Mouse (Mus musculus): ENCODE measurements around the gene Tbxa2r.

The Tbxa2r gene

GRCm38 (mm10) chr10:81299585-81300351, 28.8 kb upstream of the Tbxa2r start:
- DNase-seq (ENCODE audit: extremely low spot score, low spot score) = no peak

GRCm38 (mm10) chr10:81300352-81300907, 28.1 kb upstream of the Tbxa2r start:
- no peak for DNase-seq (ENCODE audit: extremely low spot score, low spot score)

GRCm38 (mm10) chr10:81301321-81301720, 27.2 kb upstream of the Tbxa2r start:
- no peak for DNase-seq (ENCODE audit: extremely low spot score, low spot score)

GRCm38 (mm10) chr10:81302288-81302687, 26.2 kb upstream of the Tbxa2r start:
- no peak for DNase-seq (ENCODE audit: extremely low spot score, low spot score)

DNA sequence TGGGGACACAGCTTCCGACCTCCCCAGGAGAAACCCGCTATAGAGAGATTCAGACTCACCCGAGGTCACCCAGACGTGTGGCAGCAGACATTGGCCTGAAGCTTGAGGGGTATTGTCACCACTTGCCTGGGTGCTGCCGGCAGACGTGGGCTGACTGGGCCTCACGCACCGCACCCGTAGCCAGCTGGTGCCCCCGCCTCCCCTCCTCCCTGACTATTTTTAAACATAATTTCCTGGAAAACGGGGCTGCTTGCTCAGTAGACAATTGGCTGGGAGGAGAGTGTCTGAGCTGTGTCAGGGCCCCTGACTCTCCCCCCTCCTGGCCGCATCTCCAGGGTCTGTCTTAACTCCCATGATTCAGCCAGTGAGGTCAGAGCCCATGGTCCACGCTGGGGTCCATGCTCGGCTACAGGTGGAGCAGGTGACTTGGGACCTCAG, 25.7 kb upstream of the Tbxa2r start:
- no peak for DNase-seq (ENCODE audit: extremely low spot score, low spot score)

- DNase-seq (ENCODE audit: extremely low spot score, low spot score) = no peak
Measured at GRCm38 (mm10) chr10:81303258-81303657, 25.3 kb upstream of the Tbxa2r start.

GRCm38 (mm10) chr10:81303761-81304160, 24.8 kb upstream of the Tbxa2r start:
- no peak for DNase-seq (ENCODE audit: extremely low spot score, low spot score)

- peak; percentile 55 for DNase-seq (ENCODE audit: extremely low spot score, low spot score)
Measured at GRCm38 (mm10) chr10:81304597-81305238, 23.8 kb upstream of the Tbxa2r start.

- DNase-seq (ENCODE audit: extremely low spot score, low spot score) = no peak
Measured at GRCm38 (mm10) chr10:81305663-81306062, 22.9 kb upstream of the Tbxa2r start.

DNA sequence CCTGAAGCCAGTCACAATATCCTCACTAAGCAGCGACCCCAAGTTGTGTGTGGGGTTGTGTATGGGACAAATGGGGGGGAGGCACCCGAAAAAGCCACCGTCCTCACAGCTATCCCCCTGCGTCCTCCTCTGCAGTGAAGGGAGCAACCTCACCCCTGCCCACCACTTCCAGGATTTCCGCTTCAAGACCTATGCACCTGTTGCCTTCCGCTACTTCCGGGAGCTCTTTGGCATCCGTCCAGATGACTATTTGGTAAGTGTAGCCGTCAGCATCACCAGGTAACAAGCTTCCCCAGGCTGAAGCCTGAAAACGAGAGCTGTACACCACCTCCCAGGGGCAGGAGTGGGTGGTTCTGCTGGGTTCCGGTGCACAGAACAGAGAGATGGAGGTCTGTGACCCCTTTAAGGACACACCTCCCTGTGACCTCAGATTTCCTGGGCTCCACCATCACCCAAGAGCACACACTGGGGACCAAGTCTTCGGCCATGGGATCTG, 22.3 kb upstream of the Tbxa2r start:
- no peak for DNase-seq (ENCODE audit: extremely low spot score, low spot score)

- DNase-seq (ENCODE audit: extremely low spot score, low spot score) = no peak
Measured at GRCm38 (mm10) chr10:81306837-81307682, 21.5 kb upstream of the Tbxa2r start.

- no peak for DNase-seq (ENCODE audit: extremely low spot score, low spot score)
Measured at GRCm38 (mm10) chr10:81309571-81309970, 19.0 kb upstream of the Tbxa2r start.

- no peak for DNase-seq (ENCODE audit: extremely low spot score, low spot score)
Measured at GRCm38 (mm10) chr10:81313581-81313980, 14.9 kb upstream of the Tbxa2r start.

DNA sequence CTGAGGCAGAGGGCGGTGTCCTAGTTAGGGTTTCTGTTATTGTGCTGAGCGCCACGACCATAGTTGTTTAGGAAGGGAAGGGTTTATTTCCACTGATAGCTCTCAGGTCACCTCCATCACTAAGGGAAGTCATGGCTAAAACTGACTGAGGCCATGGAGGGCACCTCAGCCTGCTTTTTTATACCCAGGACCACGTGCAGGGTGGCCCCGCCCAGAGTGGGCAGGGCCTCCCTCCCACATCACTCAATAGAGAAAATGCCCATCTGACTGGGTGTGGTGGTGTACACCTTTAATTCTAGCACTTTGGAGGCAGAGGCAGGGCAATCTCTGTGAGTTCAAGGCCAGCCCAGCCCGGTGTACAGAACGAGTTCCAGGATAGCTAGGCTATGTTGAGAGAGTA, 14.3 kb upstream of the Tbxa2r start:
- DNase-seq (ENCODE audit: extremely low spot score, low spot score) = no peak

DNA sequence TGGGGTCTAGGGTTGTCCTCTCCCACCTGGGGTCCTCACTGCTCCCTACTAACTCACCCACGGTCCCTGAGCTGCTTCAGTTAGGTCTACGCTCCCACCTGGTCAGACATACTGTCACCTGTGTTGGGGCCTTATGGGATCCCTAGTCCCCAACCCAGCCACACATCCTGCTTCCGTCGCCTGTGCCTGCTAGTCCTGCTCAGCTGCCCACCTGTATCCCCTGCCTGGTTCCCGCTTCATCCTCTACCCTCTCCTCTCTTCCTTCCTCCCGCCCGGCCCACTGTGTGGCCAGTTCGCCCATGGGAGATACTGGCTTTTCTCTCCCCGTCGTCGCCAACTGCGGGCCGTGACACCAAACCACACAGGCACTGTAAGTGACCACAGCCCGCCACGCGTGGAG, 12.9 kb upstream of the Tbxa2r start:
- no peak for DNase-seq (ENCODE audit: extremely low spot score, low spot score)

DNA sequence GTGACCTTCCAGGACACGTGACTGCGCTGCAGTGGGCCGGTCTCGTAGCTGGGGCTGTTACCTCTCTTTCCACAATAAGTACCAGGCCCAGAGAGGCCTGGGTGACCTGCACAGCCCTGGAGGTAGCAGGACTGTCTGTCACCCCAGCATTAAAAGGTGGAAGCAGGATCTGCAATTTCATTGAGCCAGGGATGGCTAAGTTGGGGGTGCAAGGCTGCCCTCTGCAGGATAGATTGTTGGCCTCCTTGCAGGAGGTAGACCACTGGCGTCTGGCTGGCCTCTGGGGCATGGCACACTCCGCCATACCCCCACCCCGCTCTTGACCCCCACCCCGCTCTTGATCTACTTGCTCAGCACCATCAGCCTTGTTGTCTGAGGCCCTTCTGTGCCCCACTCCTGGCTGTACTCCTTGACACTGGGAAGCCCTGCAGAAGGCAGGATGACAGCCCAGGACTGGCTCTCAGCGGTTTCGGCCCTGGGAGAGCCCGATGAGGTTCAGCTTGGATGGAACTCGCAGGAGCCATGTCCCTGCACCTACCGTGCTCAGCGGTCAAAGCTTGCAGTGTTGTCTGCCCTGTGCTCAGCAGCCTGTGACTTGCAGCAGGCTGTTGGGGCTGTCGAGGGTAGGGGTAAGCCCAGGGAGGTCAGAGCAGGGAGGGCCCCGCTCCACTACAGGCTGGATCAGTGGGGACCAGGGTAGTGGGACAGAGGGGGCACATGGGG, 12.0 kb upstream of the Tbxa2r start:
- DNase-seq (ENCODE audit: extremely low spot score, low spot score) = no peak

- no peak for DNase-seq (ENCODE audit: extremely low spot score, low spot score)
Measured at GRCm38 (mm10) chr10:81317273-81317672, 11.3 kb upstream of the Tbxa2r start.

GRCm38 (mm10) chr10:81318589-81319329, 9.8 kb upstream of the Tbxa2r start:
- DNase-seq (ENCODE audit: extremely low spot score, low spot score) = no peak

DNA sequence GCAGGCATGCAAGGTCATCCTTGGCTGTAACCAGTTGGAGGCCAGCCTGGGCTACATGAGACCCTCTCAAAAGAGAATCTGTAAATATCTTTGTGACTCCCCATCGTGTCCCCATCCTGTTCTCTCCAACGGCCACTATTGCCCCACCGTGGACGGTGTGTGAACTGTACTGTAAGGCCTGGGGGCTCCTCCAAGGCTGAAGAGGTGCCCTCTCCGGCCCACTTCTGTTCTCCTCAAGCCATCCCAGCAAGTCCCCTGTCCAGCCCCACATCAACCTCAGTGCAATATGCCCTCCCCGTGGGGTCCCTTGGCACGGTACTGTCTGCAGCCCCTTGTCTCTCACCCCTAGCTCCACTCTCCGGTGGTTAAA, 9.2 kb upstream of the Tbxa2r start:
- DNase-seq (ENCODE audit: extremely low spot score, low spot score) = no peak

Measured in neural tube, embryonic 10.5 days (tissue).